Mouse (Mus musculus) left cerebral cortex, adult 2 months (tissue): ENCODE measurements around the gene Mael. TPM values are rescaled to one million over a fixed set of nuclear protein-coding genes. Genes with fewer than 3 reads are reported as not detected.

ENCODE experiments used
- DNase-seq, 2 experiments: peaks; one replicate each; pipeline ENCODE4 v3.0.0; 2021 to 2022; ENCODE audit warnings: low spot score in 2 of 2, mixed read lengths in 1 of 2; ENCODE audit errors: extremely low spot score in 1 of 2
- H3K27ac ChIP-seq: fragments of 200-600 bp; 2 replicates; pipeline ENCODE4 v1.8.1; 2022
- H3K4me3 ChIP-seq: fragments of 200-600 bp; 2 replicates; pipeline ENCODE4 v1.8.1; 2022
- CTCF ChIP-seq: fragments of 200-600 bp; IDR thresholded peaks from 2 replicates; pipeline ENCODE4 v1.8.1; 2022; ENCODE audit warnings: antibody characterized with exemption, mild to moderate bottlenecking, moderate library complexity
- intact Hi-C: fragments of 180-260 bp; cut with DNase I; formaldehyde crosslinking; loops from one replicate; pipeline ENCODE4 v1.15.1; 2025
- total RNA-seq, 2 experiments: library from RNA; stranded (reverse); gene quantifications; 2 replicates each; pipeline ENCODE4 v1.2.3; 2021

The Mael gene
- total RNA-seq, 2 experiments from 2014 or later, result not detected

- DNase-seq, result no peak
- intact Hi-C loops, result no loop called here
- H3K4me3 ChIP-seq, result no peak overlapping the region
- H3K27ac ChIP-seq, result no peak overlapping the region
- no peak for TF ChIP-seq CTCF
Measured at GRCm38 (mm10) chr1:166204171-166204570, 34.4 kb downstream of the Mael start.

- no peak overlapping the region for H3K4me3 ChIP-seq
- H3K27ac ChIP-seq, result no peak overlapping the region
- intact Hi-C loops, result no loop called here
- DNase-seq, result no peak
- no peak for TF ChIP-seq CTCF
Measured at GRCm38 (mm10) chr1:166189821-166190220, 48.7 kb downstream of the Mael start.

GRCm38 (mm10) chr1:166185357-166185756 lies 53.2 kb downstream of the Mael start:
- Histone ChIP-seq H3K27ac (peak overlapping the region; percentile 87), H3K4me3 (no peak overlapping the region)
- no peak for TF ChIP-seq CTCF
- intact Hi-C loops, result no loop called here
- DNase-seq, result no peak

- peak overlapping the region; percentile 87 for H3K27ac ChIP-seq
- DNase-seq, result no peak
Measured at GRCm38 (mm10) chr1:166184391-166185229, 53.9 kb downstream of the Mael start.

GRCm38 (mm10) chr1:166182952-166183627 lies 55.5 kb downstream of the Mael start:
- intact Hi-C loops, result loop anchor here (5.0 kb wide), 3 partner anchors 59 to 134 kb away; no protein-coding TSS in a partner anchor
- Histone ChIP-seq H3K4me3 (no peak overlapping the region), H3K27ac (peak overlapping the region; percentile 87)
- no peak for DNase-seq
- no peak for TF ChIP-seq CTCF

More at GRCm38 (mm10) chr1:166184391-166185229, 53.9 kb downstream of the Mael start:
- H3K4me3 ChIP-seq, result no peak overlapping the region
- TF ChIP-seq CTCF, result no peak
- intact Hi-C loops, result loop anchor here (5.0 kb wide), 3 partner anchors 58 to 133 kb away; no protein-coding TSS in a partner anchor

GRCm38 (mm10) chr1:166181510-166181909 lies 57.0 kb downstream of the Mael start:
- intact Hi-C loops, result loop anchor here (5.0 kb wide), 3 partner anchors 61 to 136 kb away; no protein-coding TSS in a partner anchor
- TF ChIP-seq CTCF, result peak; percentile 17
- no peak for DNase-seq
- Histone ChIP-seq H3K27ac (no peak overlapping the region), H3K4me3 (no peak overlapping the region)

- no peak for TF ChIP-seq CTCF
- H3K4me3 ChIP-seq, result no peak overlapping the region
- no peak overlapping the region for H3K27ac ChIP-seq
- DNase-seq, result peak in 1 of 2 experiments; percentile 4
- intact Hi-C loops, result no loop called here
Measured at GRCm38 (mm10) chr1:166173621-166174020, 64.9 kb downstream of the Mael start.

- no peak for TF ChIP-seq CTCF
- Histone ChIP-seq H3K27ac (no peak overlapping the region), H3K4me3 (no peak overlapping the region)
- intact Hi-C loops, result no loop called here
- DNase-seq, result no peak
Measured at GRCm38 (mm10) chr1:166172992-166173391, 65.6 kb downstream of the Mael start.

- no peak overlapping the region for H3K27ac ChIP-seq
- no peak for DNase-seq
- TF ChIP-seq CTCF, result no peak
- H3K4me3 ChIP-seq, result no peak overlapping the region
- intact Hi-C loops, result no loop called here
Measured at GRCm38 (mm10) chr1:166170852-166171251, 67.7 kb downstream of the Mael start.

- intact Hi-C loops, result no loop called here
- Histone ChIP-seq H3K27ac (no peak overlapping the region), H3K4me3 (no peak overlapping the region)
- TF ChIP-seq CTCF, result no peak
- DNase-seq, result no peak
Measured at GRCm38 (mm10) chr1:166169713-166170112, 68.8 kb downstream of the Mael start.

- intact Hi-C loops, result no loop called here
- H3K27ac ChIP-seq, result no peak overlapping the region
- DNase-seq, result no peak
- TF ChIP-seq CTCF, result no peak
- H3K4me3 ChIP-seq, result no peak overlapping the region
Measured at GRCm38 (mm10) chr1:166168017-166168416, 70.5 kb downstream of the Mael start.

- DNase-seq, result no peak
- Histone ChIP-seq H3K27ac (no peak overlapping the region), H3K4me3 (no peak overlapping the region)
- TF ChIP-seq CTCF, result no peak
- intact Hi-C loops, result no loop called here
Measured at GRCm38 (mm10) chr1:166167405-166167804, 71.1 kb downstream of the Mael start.
